Mouse (Mus musculus) hematopoietic stem cell, adult 5-6 weeks (primary cell): ENCODE measurements around the gene Mapk7. TPM values are rescaled to one million over a fixed set of nuclear protein-coding genes. Genes with fewer than 3 reads are reported as not detected.

Source experiments
- total RNA-seq: library from RNA; stranded (forward); fragments of 172-1452, 232-1000 nt; gene quantifications from 2 replicates; pipeline ENCODE4 v1.2.3, GENCODE M21; 2017

Mapk7 gene
- total RNA-seq, 1 experiment from 2014 or later: 4.2 TPM

Other genes with a start within 250 kb of the Mapk7 start
- 34.1 and 42.3 TPM in 2 replicates for gene Aldh3a2, start 226.9 kb downstream of the Mapk7 start, total RNA-seq
- gene Slc47a2, start 151.5 kb downstream of the Mapk7 start, total RNA-seq: not detected in 2 replicates
- gene Slc47a1, start 116.1 kb downstream of the Mapk7 start, total RNA-seq: not detected in 2 replicates
- not detected in 2 replicates for gene Rnf112, start 40.3 kb downstream of the Mapk7 start, total RNA-seq
- gene Mfap4, start 9.0 kb downstream of the Mapk7 start, total RNA-seq: not detected in 2 replicates
- 1.6 and 4.4 TPM in 2 replicates for gene B9d1, start 10.7 kb upstream of the Mapk7 start, total RNA-seq
- 1.7 TPM in 1 of 2 replicates, not detected in the other for gene Epn2, start 85.3 kb upstream of the Mapk7 start, total RNA-seq
- gene Grap, start 158.9 kb upstream of the Mapk7 start, total RNA-seq: 0.10 and 1.2 TPM in 2 replicates
- gene Fam83g, start 189.7 kb upstream of the Mapk7 start, total RNA-seq: 0.30 TPM in 1 of 2 replicates, not detected in the other
- gene Slc5a10, start 226.4 kb upstream of the Mapk7 start, total RNA-seq: not detected in 2 replicates